Mouse (Mus musculus) heart, embryonic 10.5 days (tissue): ENCODE measurements around the gene Rcor2. TPM values are rescaled to one million over a fixed set of nuclear protein-coding genes. Genes with fewer than 3 reads are reported as not detected.
A peak's percentile ranks its signal among the peaks of the same experiment; 100 is the strongest.

ENCODE experiments used
- DNase-seq: peaks from one replicate; pipeline ENCODE4 v3.0.0-alpha.2; 2017; ENCODE audit warnings: low spot score
- H3K27ac ChIP-seq: fragments of 300-500 bp; sonication (generic); 2 replicates; pipeline ENCODE4 v1.5.1; 2016; ENCODE audit warnings: mild to moderate bottlenecking
- H3K27me3 ChIP-seq: fragments of 300-500 bp; sonication (generic); 2 replicates; pipeline ENCODE4 v1.6.1; 2016; ENCODE audit warnings: mild to moderate bottlenecking; ENCODE audit not compliant: poor library complexity, insufficient read depth, severe bottlenecking
- H3K36me3 ChIP-seq: fragments of 300-500 bp; sonication (generic); 2 replicates; pipeline ENCODE4 v1.6.1; 2016; ENCODE audit warnings: mild to moderate bottlenecking, moderate library complexity
- H3K4me1 ChIP-seq: fragments of 300-500 bp; sonication (generic); 2 replicates; pipeline ENCODE4 v1.6.1; 2016; ENCODE audit warnings: mild to moderate bottlenecking
- H3K4me3 ChIP-seq: fragments of 300-500 bp; sonication (generic); 2 replicates; pipeline ENCODE4 v1.5.1; 2016; ENCODE audit warnings: mild to moderate bottlenecking, moderate library complexity
- H3K9me3 ChIP-seq: fragments of 300-500 bp; sonication (generic); 2 replicates; pipeline ENCODE4 v1.6.1; 2016; ENCODE audit warnings: mild to moderate bottlenecking, moderate library complexity
- WGBS: fragments of 180-500 bp; shearing (Covaris S2); methylation state at CpG from one replicate; pipeline ENCODE4 v1.1.7; 2016; 5-methylcytosine and 5-hydroxymethylcytosine counted together
- polyA plus RNA-seq: library from polyadenylated mRNA; unstranded; fragments of >200 nt; fragmentation: Nextera tagmentation; extraction: Ambion mirVana; gene quantifications from 2 replicates; pipeline ENCODE4 v1.2.1, GENCODE M21; 2016

Rcor2 gene
- polyA plus RNA-seq, 1 experiment from 2014 or later = 27.1 TPM

DNA sequence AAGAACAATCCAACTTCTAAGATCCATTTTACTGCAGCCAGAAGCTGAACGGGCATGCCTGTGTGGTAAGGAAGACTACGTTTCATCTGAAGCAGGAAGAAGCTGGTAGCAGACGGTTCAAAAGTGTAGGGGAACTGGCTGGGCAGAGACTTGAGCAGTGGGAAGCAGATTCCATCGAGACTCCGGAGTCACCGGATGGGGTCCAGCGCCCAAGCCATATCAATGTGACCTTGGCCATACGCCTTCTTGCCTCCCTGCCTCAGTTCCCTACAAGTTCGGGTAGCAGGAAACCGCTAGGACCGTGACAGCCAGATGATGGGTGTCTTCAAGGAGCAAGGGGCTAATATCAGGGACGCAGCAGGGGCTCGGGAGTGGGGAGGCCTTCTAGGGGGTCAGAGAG is 26.8 kb upstream of the Rcor2 start:
- H3K4me1 ChIP-seq = peaks cover 25% of the 10 kb centered on the region
- H3K27me3 ChIP-seq = no peaks in the 10 kb centered on the region; the same call in 1 of the 2 replicates
- WGBS = 3% methylated on average over 13 of the region's 13 CpGs
- H3K9me3 ChIP-seq = no peaks in the 10 kb centered on the region
- H3K27ac ChIP-seq = peak overlapping the region; percentile 94
- H3K36me3 ChIP-seq = peaks cover 37% of the 10 kb centered on the region
- DNase-seq = no peak
- peak overlapping the region; percentile 80 for H3K4me3 ChIP-seq

DNA sequence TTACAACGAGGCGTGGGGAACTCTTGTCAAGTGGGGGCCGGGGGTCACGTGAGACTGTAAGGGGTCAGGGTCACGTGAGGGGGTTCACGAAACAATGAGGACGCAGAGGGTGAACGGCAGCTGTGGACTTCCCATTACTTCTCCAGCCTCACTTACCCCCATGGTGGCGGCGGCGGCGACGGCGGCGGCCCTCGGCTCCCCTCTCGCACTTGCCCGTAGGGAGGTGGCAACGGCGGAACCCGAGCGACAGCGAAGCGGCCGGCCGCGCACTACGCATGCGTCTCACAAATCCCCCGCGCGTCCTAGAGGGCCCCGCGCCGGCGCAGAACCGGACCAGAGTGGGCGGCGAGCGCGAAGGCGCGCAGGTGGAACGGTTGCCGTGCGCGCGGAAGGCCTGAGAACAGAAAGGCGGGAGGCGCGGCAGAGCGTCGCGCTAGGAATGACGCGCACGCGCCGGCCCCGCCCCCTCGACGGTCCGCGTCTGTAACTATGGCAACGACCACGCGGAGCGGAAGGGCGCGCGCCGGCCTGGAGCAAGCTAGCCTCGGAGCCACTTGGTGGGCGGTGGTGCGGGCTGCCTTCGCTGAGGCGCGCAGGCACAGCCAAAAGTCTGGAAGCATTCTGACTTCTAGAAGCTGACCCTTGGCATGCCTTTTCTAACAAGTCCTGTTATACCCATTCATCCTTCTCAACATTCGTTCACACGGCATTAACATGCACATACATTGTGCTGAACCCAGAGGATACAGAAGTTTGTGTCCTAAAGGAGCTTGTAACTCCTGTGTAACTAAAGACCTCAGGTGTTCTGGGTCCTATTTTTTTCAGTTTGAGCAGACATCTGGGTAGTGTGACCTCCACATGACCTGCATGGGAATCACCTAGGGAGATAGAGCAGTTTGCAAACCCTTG is 26.1 kb upstream of the Rcor2 start, which contains the start of gene Naa40:
Gene Naa40 (minus strand): TSS at position 402 of the 909 bp plus-strand sequence.
- no peaks in the 10 kb centered on the region; the same call in 1 of the 2 replicates for H3K27me3 ChIP-seq
- peaks cover 25% of the 10 kb centered on the region for H3K4me1 ChIP-seq
- peak within 1 kb of the TSS; percentile 94 for H3K27ac ChIP-seq
- DNase-seq = peak; percentile 95
- H3K9me3 ChIP-seq = no peaks in the 10 kb centered on the region
- whole genome bisulfite sequencing = under 1% methylated on average over 80 of the region's 80 CpGs
- H3K4me3 ChIP-seq = peak within 1 kb of the TSS; percentile 80
- peaks cover 30% of the 10 kb centered on the region for H3K36me3 ChIP-seq

DNA sequence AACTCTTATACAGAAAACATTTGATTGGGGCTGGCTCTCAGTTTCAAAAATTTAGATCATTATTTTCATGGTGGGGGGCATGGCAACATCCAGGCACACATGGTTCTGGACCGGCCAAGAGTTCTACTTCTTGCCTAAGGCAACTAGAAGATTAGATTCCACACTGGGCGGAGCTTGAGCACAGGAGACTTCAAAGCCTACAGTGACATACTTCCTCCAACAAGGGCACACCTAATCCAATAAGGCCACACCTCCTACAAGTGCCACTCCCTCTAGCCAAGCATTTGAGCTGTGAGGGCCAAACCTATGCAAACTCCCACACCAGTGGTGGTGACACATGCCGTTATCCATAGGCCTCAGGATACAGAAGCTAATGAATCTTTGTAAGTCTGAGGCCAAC is 21.1 kb upstream of the Rcor2 start:
- H3K4me1 ChIP-seq = peaks cover 5% of the 10 kb centered on the region
- H3K4me3 ChIP-seq = no peak overlapping the region
- no peaks in the 10 kb centered on the region for H3K36me3 ChIP-seq
- DNase-seq = no peak
- no peaks in the 10 kb centered on the region; the same call in 1 of the 2 replicates for H3K27me3 ChIP-seq
- no peak overlapping the region for H3K27ac ChIP-seq
- 66% methylated on average over 3 of the region's 3 CpGs for WGBS
- H3K9me3 ChIP-seq = no peaks in the 10 kb centered on the region

DNA sequence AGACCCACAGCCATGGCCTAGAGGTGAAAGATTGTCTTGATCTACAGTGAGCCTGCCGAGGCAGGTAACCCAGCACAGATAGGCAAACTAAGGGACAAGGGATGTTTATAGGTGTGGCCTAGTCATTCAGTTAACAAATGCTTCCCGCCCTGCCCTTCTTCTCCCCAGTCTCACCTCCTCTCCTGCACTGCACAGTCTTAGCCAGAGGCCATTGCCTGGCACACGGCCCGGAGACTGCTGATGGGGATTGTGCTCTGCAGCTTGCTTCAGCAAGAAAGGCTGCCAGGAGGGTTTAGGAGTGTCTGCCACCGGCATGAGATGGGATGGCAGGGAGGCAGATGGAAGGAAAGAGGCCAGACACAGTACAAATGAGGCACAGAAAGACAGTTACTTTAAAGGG is 9.2 kb upstream of the Rcor2 start:
- no peak overlapping the region for H3K4me3 ChIP-seq
- no peaks in the 10 kb centered on the region for H3K9me3 ChIP-seq
- 71% methylated on average over 5 of the region's 5 CpGs for WGBS

DNA sequence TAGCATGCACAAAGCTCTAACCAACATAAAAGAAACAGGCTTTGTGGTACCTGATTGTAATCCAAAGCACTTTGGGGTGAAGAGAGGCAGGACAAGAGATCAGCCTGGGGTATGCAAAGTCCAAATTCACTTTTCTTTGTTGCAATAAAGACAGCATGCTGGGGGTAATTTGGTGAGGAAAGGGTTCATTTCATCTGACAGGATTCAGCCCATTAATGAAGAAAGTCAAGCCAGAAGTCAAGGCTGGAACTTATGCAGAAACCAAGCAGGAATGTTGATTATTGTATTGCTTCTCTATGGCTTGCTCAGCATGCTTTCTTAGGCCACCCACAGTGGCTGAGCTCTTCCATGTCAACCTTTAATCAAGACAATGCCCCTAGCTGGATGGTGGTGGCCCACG is 5.6 kb upstream of the Rcor2 start:
- H3K27ac ChIP-seq = no peak overlapping the region
- H3K36me3 ChIP-seq = no peaks in the 10 kb centered on the region
- 92% methylated on average over 1 of the region's 1 CpGs for WGBS
- H3K27me3 ChIP-seq = no peaks in the 10 kb centered on the region
- H3K4me1 ChIP-seq = peaks cover 25% of the 10 kb centered on the region
- H3K9me3 ChIP-seq = no peaks in the 10 kb centered on the region
- H3K4me3 ChIP-seq = no peak overlapping the region
- no peak for DNase-seq

More for the DNA sequence above, 9.2 kb upstream of the Rcor2 start:
- Histone ChIP-seq H3K4me1 (no peaks in the 10 kb centered on the region), H3K27ac (no peak overlapping the region), H3K27me3 (no peaks in the 10 kb centered on the region; the same call in 1 of the 2 replicates), H3K36me3 (no peaks in the 10 kb centered on the region)
- DNase-seq = no peak

- Histone ChIP-seq H3K4me3 (no peak overlapping the region), H3K36me3 (no peaks in the 10 kb centered on the region), H3K27me3 (no peaks in the 10 kb centered on the region), H3K27ac (no peak overlapping the region), H3K4me1 (peaks cover 30% of the 10 kb centered on the region), H3K9me3 (no peaks in the 10 kb centered on the region)
- WGBS = 90% methylated on average over 3 of the region's 3 CpGs
- DNase-seq = no peak
Observed at GRCm38 (mm10) chr19:7261964-7262363, 5.2 kb upstream of the Rcor2 start.

DNA sequence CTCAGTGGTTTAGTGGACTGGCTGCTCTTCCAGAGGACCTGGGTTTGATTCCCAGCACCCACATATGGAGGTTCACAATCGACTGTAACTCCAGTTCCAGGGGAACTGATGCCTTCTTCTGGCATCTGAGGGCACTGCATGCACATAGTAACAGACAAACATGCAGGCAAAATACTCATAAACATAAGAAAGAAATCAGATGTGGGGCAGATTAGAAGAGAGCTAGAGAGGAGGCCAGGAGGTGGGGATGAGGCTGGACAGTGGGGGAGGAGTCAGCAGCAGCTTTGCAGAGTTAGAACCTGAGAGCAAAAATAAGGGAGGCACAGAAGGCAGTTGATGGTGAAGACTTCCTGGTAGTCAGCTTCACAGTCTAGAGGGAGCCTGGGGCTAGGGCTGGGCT is 4.5 kb upstream of the Rcor2 start:
- Histone ChIP-seq H3K27me3 (no peaks in the 10 kb centered on the region), H3K27ac (no peak overlapping the region), H3K4me3 (no peak overlapping the region), H3K9me3 (no peaks in the 10 kb centered on the region), H3K36me3 (no peaks in the 10 kb centered on the region), H3K4me1 (peaks cover 37% of the 10 kb centered on the region)
- DNase-seq = no peak
- 91% methylated on average over 1 of the region's 1 CpGs for WGBS

DNA sequence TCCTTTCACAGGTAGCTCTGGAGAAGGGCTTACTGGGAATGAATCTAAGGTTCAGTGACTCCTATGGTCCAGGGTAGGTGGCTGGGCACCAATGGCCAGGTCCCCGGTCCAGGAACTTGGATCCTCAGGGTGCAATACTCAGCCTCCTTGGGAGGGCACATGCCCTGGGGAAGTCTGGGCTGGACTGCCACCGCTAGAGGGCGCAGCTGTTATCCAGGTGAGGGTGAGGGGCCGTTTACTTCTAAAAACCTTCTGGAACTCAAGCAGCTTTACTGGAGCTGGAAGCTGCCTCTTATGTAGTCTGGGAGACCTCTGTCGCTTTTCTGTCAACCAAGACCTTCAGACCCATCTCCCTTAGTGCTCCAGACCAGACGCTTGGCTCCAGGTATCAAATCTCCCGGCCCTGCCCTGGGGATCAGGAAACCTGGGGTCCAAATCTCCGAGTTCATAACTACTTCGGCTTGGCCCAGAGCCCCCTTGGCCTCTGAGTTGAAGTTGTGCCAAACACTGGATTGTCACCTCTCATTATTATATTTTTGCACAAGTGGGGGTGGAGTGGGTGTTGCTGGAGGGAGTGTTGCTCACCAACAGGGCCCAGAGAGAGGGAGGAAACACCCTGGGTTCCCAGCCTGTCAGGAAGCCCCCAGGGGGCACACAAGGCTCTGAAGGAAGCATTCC is 2.9 kb upstream of the Rcor2 start:
- 20% methylated on average over 9 of the region's 9 CpGs for WGBS
- Histone ChIP-seq H3K27ac (peak overlapping the region; percentile 97), H3K27me3 (no peaks in the 10 kb centered on the region), H3K36me3 (no peaks in the 10 kb centered on the region), H3K4me3 (peak overlapping the region; percentile 88; the same call in 1 of the 2 replicates), H3K4me1 (peaks cover 53% of the 10 kb centered on the region), H3K9me3 (no peaks in the 10 kb centered on the region)
- peak; percentile 91 for DNase-seq

GRCm38 (mm10) chr19:7264766-7265331 is 2.3 kb upstream of the Rcor2 start:
- peak overlapping the region; percentile 88 for H3K4me3 ChIP-seq
- no peak for DNase-seq
- peak overlapping the region; percentile 97 for H3K27ac ChIP-seq
- H3K27me3 ChIP-seq = no peaks in the 10 kb centered on the region
- 23% methylated on average over 6 of the region's 6 CpGs for WGBS
- peaks cover 59% of the 10 kb centered on the region for H3K4me1 ChIP-seq
- no peaks in the 10 kb centered on the region for H3K9me3 ChIP-seq
- peaks cover 3% of the 10 kb centered on the region for H3K36me3 ChIP-seq

DNA sequence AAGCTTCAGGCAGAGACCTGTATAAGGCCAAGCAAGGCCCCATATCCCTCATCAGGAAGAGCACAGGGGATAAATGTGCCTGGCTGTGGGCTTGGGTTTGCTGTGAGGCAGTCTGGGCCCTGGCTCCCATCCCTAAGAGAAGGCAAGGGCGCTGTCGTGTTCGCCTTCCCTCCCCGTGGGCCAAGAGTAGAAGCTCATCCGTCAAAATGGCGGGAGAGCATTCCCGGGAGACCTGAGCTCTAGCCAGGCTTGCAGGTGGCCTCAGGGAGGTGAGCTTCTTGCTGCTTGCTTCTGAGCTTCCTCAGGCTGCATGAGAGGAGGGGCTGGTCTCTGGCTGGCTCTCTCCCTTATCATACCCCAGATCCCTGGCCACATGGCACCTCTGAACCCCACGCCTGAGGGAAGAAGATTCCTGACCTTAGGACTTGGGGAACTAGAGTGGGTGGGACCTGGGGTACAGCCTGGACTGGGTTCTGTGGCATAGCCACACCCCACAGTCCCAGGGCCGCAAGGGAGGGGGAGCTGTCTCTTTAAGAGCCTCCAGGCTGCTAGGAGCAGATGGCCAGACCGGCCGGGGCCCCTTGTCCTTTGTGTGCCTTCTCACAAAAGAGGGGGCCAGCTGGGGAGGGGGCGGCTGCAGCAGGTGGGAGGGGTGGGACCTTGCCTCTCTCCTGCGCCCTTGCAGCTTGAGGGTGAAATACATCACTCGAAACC is 1.5 kb upstream of the Rcor2 start:
- H3K4me1 ChIP-seq = peaks cover 66% of the 10 kb centered on the region

GRCm38 (mm10) chr19:7266421-7266831 is 699 bp upstream of the Rcor2 start:
- peak overlapping the region; percentile 97 for H3K27ac ChIP-seq
- no peak for DNase-seq
- peak overlapping the region; percentile 88 for H3K4me3 ChIP-seq
- no peaks in the 10 kb centered on the region for H3K27me3 ChIP-seq
- peaks cover 68% of the 10 kb centered on the region for H3K4me1 ChIP-seq
- H3K36me3 ChIP-seq = peaks cover 17% of the 10 kb centered on the region
- H3K9me3 ChIP-seq = no peaks in the 10 kb centered on the region
- WGBS = 42% methylated on average over 4 of the region's 4 CpGs

More for the DNA sequence above, 1.5 kb upstream of the Rcor2 start:
- peaks cover 9% of the 10 kb centered on the region for H3K36me3 ChIP-seq
- H3K27me3 ChIP-seq = no peaks in the 10 kb centered on the region
- peak overlapping the region; percentile 88 for H3K4me3 ChIP-seq
- no peak for DNase-seq
- WGBS = 20% methylated on average over 14 of the region's 14 CpGs
- H3K9me3 ChIP-seq = no peaks in the 10 kb centered on the region
- H3K27ac ChIP-seq = peak overlapping the region; percentile 97
